Mouse (Mus musculus) intestine, embryonic 14.5 days (tissue): ENCODE measurements at regions not wholly inside any gene's neighbourhood (a gene's known extent, or its start where the extent isn't known, plus 50 kb on each side); places are given as distances from the start of the nearest gene placed in this dataset.
A peak's percentile ranks its signal among the peaks of the same experiment; 100 is the strongest.

ENCODE experiments used
- ATAC-seq: fragments of 200-750 bp; cut with Nextera tagmentation; replicated peaks from 2 replicates; pipeline ENCODE4 v1.8.0; 2017; ENCODE audit warnings: low read depth, moderate number of reproducible peaks, moderate TSS enrichment, moderate library complexity; ENCODE audit not compliant: low FRiP score, low TSS enrichment
- DNase-seq: peaks from one replicate; pipeline ENCODE4 v3.0.0-alpha.2; 2018; ENCODE audit warnings: low spot score
- H3K27ac ChIP-seq: fragments of 300-500 bp; sonication (generic); 2 replicates; pipeline ENCODE4 v1.5.1; 2014; ENCODE audit warnings: low read depth, mild to moderate bottlenecking, control low read depth
- H3K27me3 ChIP-seq: fragments of 300-500 bp; sonication (generic); replicated peaks from 2 replicates; pipeline ENCODE4 v1.6.1; 2014; ENCODE audit warnings: low read length, control low read depth; ENCODE audit not compliant: control insufficient read depth, insufficient read depth
- H3K36me3 ChIP-seq: fragments of 300-500 bp; sonication (generic); 2 replicates; pipeline ENCODE4 v1.6.1; 2014; ENCODE audit warnings: low read length, control low read depth; ENCODE audit not compliant: control insufficient read depth, insufficient read depth
- H3K4me1 ChIP-seq: fragments of 300-500 bp; sonication (generic); replicated peaks from 2 replicates; pipeline ENCODE4 v1.6.1; 2014; ENCODE audit warnings: low read length, control low read depth, mixed read lengths; ENCODE audit not compliant: control insufficient read depth, insufficient read depth
- H3K4me2 ChIP-seq: fragments of 300-500 bp; sonication (generic); 2 replicates; pipeline ENCODE4 v1.6.1; 2014; ENCODE audit warnings: low read length
- H3K4me3 ChIP-seq: fragments of 300-500 bp; sonication (generic); 2 replicates; pipeline ENCODE4 v1.5.1; 2014; ENCODE audit warnings: low read depth, low read length, control low read depth, mixed read lengths
- H3K9ac ChIP-seq: fragments of 300-500 bp; sonication (generic); 2 replicates; pipeline ENCODE4 v1.6.1; 2014; ENCODE audit warnings: mild to moderate bottlenecking, low read length
- H3K9me3 ChIP-seq: fragments of 300-500 bp; sonication (generic); 2 replicates; pipeline ENCODE4 v1.6.1; 2016; ENCODE audit warnings: low read length, control low read depth; ENCODE audit not compliant: control insufficient read depth
- WGBS: fragments of 180-500 bp; shearing (Covaris S2); extraction: QIAGEN DNeasy Blood & Tissue Kit; methylation state at CpG from one replicate; pipeline ENCODE4 v1.1.7; 2014; 5-methylcytosine and 5-hydroxymethylcytosine counted together

GRCm38 (mm10) chr4:131325200-131325599, 381.0 kb downstream of the Matn1 start:
- Histone ChIP-seq H3K4me1 (no peaks in the 10 kb centered on the region), H3K4me3 (no peak overlapping the region), H3K27me3 (no peaks in the 10 kb centered on the region), H3K9ac (no peak overlapping the region), H3K36me3 (no peaks in the 10 kb centered on the region), H3K27ac (peak overlapping the region; percentile 59), H3K9me3 (no peaks in the 10 kb centered on the region), H3K4me2 (no peak overlapping the region)
- DNase-seq (no peak), ATAC-seq (peak; percentile 36)
- WGBS, result 59% methylated on average over 11 of the region's 11 CpGs

- Histone ChIP-seq H3K27me3 (no peaks in the 10 kb centered on the region), H3K9ac (no peak overlapping the region), H3K4me2 (no peak overlapping the region), H3K4me1 (no peaks in the 10 kb centered on the region), H3K36me3 (no peaks in the 10 kb centered on the region), H3K27ac (peak overlapping the region; percentile 59; the same call in 1 of the 2 replicates), H3K9me3 (no peaks in the 10 kb centered on the region), H3K4me3 (no peak overlapping the region)
- peak; percentile 78 for ATAC-seq
- WGBS, result 71% methylated on average over 3 of the region's 3 CpGs
- DNase-seq, result peak; percentile 56
Observed at GRCm38 (mm10) chr4:131325609-131326008, 381.4 kb downstream of the Matn1 start.

GRCm38 (mm10) chr4:131329398-131329797, 385.2 kb downstream of the Matn1 start:
- no peak for DNase-seq
- Histone ChIP-seq H3K27ac (no peak overlapping the region), H3K27me3 (no peaks in the 10 kb centered on the region), H3K4me1 (no peaks in the 10 kb centered on the region), H3K9ac (no peak overlapping the region), H3K4me3 (no peak overlapping the region), H3K36me3 (no peaks in the 10 kb centered on the region), H3K4me2 (no peak overlapping the region), H3K9me3 (no peaks in the 10 kb centered on the region)
- 0 out of 2 replicates have a peak, but pooled peaks have one; percentile 54 for ATAC-seq
- WGBS, result 53% methylated on average over 5 of the region's 5 CpGs

GRCm38 (mm10) chr4:131331646-131332045, 387.5 kb downstream of the Matn1 start:
- WGBS, result 93% methylated on average over 4 of the region's 4 CpGs
- no peaks in the 10 kb centered on the region for H3K4me1 ChIP-seq
- no peaks in the 10 kb centered on the region for H3K27me3 ChIP-seq
- H3K4me2 ChIP-seq, result no peak overlapping the region
- DNase-seq, result no peak
- no peak overlapping the region for H3K27ac ChIP-seq
- no peak for ATAC-seq
- no peak overlapping the region for H3K4me3 ChIP-seq
- no peak overlapping the region for H3K9ac ChIP-seq
- no peaks in the 10 kb centered on the region for H3K36me3 ChIP-seq
- no peaks in the 10 kb centered on the region for H3K9me3 ChIP-seq

GRCm38 (mm10) chr4:131336801-131337200, 392.6 kb downstream of the Matn1 start:
- Histone ChIP-seq H3K4me3 (no peak overlapping the region), H3K9ac (no peak overlapping the region), H3K36me3 (no peaks in the 10 kb centered on the region), H3K27me3 (no peaks in the 10 kb centered on the region; the same call in 1 of the 2 replicates), H3K4me1 (no peaks in the 10 kb centered on the region), H3K27ac (no peak overlapping the region), H3K4me2 (no peak overlapping the region), H3K9me3 (no peaks in the 10 kb centered on the region)
- ATAC-seq, result no peak
- 76% methylated on average over 3 of the region's 3 CpGs for WGBS
- no peak for DNase-seq

- Histone ChIP-seq H3K27me3 (peaks cover 3% of the 10 kb centered on the region; the same call in 1 of the 2 replicates), H3K4me1 (no peaks in the 10 kb centered on the region), H3K4me2 (no peak overlapping the region), H3K9me3 (no peaks in the 10 kb centered on the region), H3K27ac (no peak overlapping the region), H3K4me3 (no peak overlapping the region), H3K9ac (no peak overlapping the region), H3K36me3 (no peaks in the 10 kb centered on the region)
- ATAC-seq (no peak), DNase-seq (no peak)
- WGBS, result 48% methylated on average over 9 of the region's 9 CpGs
Observed at GRCm38 (mm10) chr4:131340993-131341695, 397.0 kb downstream of the Matn1 start.

- 67% methylated on average over 3 of the region's 3 CpGs for WGBS
- peaks cover 3% of the 10 kb centered on the region; the same call in 1 of the 2 replicates for H3K27me3 ChIP-seq
- no peak overlapping the region for H3K4me3 ChIP-seq
- ATAC-seq, result no peak
- no peaks in the 10 kb centered on the region for H3K36me3 ChIP-seq
- DNase-seq, result no peak
- no peaks in the 10 kb centered on the region for H3K9me3 ChIP-seq
- no peak overlapping the region for H3K27ac ChIP-seq
- H3K4me2 ChIP-seq, result no peak overlapping the region
- H3K9ac ChIP-seq, result no peak overlapping the region
- no peaks in the 10 kb centered on the region for H3K4me1 ChIP-seq
Observed at GRCm38 (mm10) chr4:131346727-131347126, 402.5 kb downstream of the Matn1 start.

GRCm38 (mm10) chr4:131350268-131350667, 406.1 kb downstream of the Matn1 start:
- no peak for DNase-seq
- no peak overlapping the region for H3K27ac ChIP-seq
- no peak overlapping the region for H3K9ac ChIP-seq
- no peaks in the 10 kb centered on the region for H3K9me3 ChIP-seq
- H3K4me3 ChIP-seq, result no peak overlapping the region
- ATAC-seq, result no peak
- H3K4me2 ChIP-seq, result no peak overlapping the region
- H3K36me3 ChIP-seq, result no peaks in the 10 kb centered on the region
- H3K27me3 ChIP-seq, result no peaks in the 10 kb centered on the region
- 47% methylated on average over 7 of the region's 7 CpGs for WGBS
- H3K4me1 ChIP-seq, result no peaks in the 10 kb centered on the region

- Histone ChIP-seq H3K4me1 (no peaks in the 10 kb centered on the region), H3K36me3 (no peaks in the 10 kb centered on the region), H3K4me3 (no peak overlapping the region), H3K27ac (no peak overlapping the region), H3K4me2 (no peak overlapping the region), H3K9ac (no peak overlapping the region), H3K9me3 (no peaks in the 10 kb centered on the region), H3K27me3 (no peaks in the 10 kb centered on the region)
- ATAC-seq (no peak), DNase-seq (no peak)
- 94% methylated on average over 3 of the region's 3 CpGs for WGBS
Observed at GRCm38 (mm10) chr4:131354908-131355307, 410.7 kb downstream of the Matn1 start.
